Mouse (Mus musculus): ENCODE data around the gene Sfn. TPM values are rescaled to one million over a fixed set of nuclear protein-coding genes. Genes with fewer than 3 reads are reported as not detected.

The Sfn gene
- total and polyA plus RNA-seq, 3 experiments, result 1.0 to 2.0 (median 1.1) TPM

DNA sequence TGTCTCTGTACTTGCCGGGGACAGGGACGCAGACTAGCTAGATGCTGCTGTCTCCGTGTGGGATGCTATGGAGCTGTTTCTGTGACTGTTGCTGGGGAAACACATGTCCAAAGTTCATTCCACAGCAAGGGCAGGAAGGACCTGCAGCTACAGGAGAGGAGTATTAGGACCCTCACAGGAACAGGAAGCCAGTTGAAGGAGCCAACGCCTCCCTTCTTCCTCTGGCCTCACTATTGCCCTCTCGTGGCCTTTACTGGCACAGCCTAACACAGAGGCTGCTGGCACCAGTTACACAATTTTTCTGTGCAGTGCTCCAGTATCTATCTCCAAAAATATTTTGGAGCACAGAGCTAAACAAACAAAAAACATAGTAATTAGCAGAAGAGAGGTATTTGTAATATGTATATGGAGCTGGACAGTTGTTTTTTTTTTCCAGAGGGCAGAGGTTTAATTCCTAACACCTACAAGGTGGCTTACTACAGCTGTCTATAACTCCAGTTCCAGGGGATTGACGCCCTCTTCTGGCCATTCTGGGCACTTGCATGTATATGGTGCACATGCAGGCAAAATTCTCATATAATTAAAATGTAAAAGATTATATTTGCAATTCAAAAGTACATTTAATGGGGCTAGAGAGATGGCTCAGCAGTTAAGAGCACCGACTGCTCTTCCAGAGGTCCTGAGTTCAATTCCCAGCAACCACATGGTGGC, 48.2 kb upstream of the Sfn start, which contains the start of gene Zdhhc18:
TSS of gene Zdhhc18 (minus strand) at position 166 of the 711 bp plus-strand sequence.
- Histone ChIP-seq H3K4me1 (ENCODE audit: control insufficient read depth in 1 of 2, insufficient read depth in 2 of 2) (peaks cover 2 to 22% of the 10 kb centered on the region in 2 experiments; a peak in 2 of 4 replicates), H3K27me3 (replicated peaks) (no peaks in the 10 kb centered on the region), H3K4me3 (replicated peaks in 1 of 3; ENCODE audit: low read depth in 2 of 3, low read length in 2 of 3, poor library complexity in 1 of 3) (peak within 1 kb of the TSS; percentile 56 to 98 (median 96)), H3K27ac (ENCODE audit: insufficient read depth, low read depth) (no peak within 1 kb of the TSS), H3K9me3 (replicated peaks; ENCODE audit: low read length) (peaks cover 5% of the 10 kb centered on the region), H3K36me3 (replicated peaks in 1 of 2; ENCODE audit: control insufficient read depth in 1 of 2, insufficient read depth in 1 of 2, low read length in 1 of 2) (peaks cover 4 to 16% of the 10 kb centered on the region in 2 experiments), H3K4me2 (ENCODE audit: insufficient read depth, low read depth, poor library complexity, severe bottlenecking) (peak within 1 kb of the TSS; percentile 73), H3K9ac (ENCODE audit: insufficient read depth, low read depth) (peak within 1 kb of the TSS; percentile 94), H3K79me2 (replicated peaks; ENCODE audit: control insufficient read depth, extremely low read depth, insufficient read depth, poor library complexity, severe bottlenecking) (no peaks in the 10 kb centered on the region; the same call in 1 of the 2 replicates)
- in situ Hi-C loops (cut with MboI; ENCODE audit: low pct_ligation_motif_present, low pct_unique_long_range_greater_than_20kb, low sequenced_read_pairs) (no loop called here), dilution Hi-C loops (cut with MboI; ENCODE audit: extremely low pct_ligation_motif_present, extremely low pct_unique_long_range_greater_than_20kb, low sequenced_read_pairs) (no loop called here)
- peak; percentile 93 for DNase-seq (ENCODE audit: extremely low read depth)
- TF ChIP-seq CTCF (conservative IDR thresholded peaks at IDR 0.05 in 1 of 2, IDR thresholded peaks at IDR 0.05 in 1 of 2; ENCODE audit: low read depth in 2 of 2, low read length in 2 of 2), result peak; percentile 77 to 92
- 0 out of 2 replicates have a peak, but pooled peaks have one; percentile 24 for TF ChIP-seq KAT2A (IDR thresholded peaks at IDR 0.05; ENCODE audit: insufficient replicate concordance, low read length)
- no peak for TF ChIP-seq POLR2AphosphoS2 (IDR thresholded peaks at IDR 0.05; ENCODE audit: low read depth, low read length)
- TF ChIP-seq ZNF384 (IDR thresholded peaks at IDR 0.05; ENCODE audit: low read depth, low read length), result peak; percentile 31; the same call in 1 of the 2 replicates
- TF ChIP-seq USF1 (IDR thresholded peaks at IDR 0.05; ENCODE audit: low read depth, low read length), result no peak
- TF ChIP-seq POLR2A (IDR thresholded peaks at IDR 0.05; ENCODE audit: low read depth, low read length), result peak; percentile 78
- TF ChIP-seq JUN (IDR thresholded peaks at IDR 0.05; ENCODE audit: insufficient read depth, low read depth, low read length), result no peak
- TF ChIP-seq RCOR1 (conservative IDR thresholded peaks at IDR 0.05; ENCODE audit: low read depth, low read length), result no peak
- TF ChIP-seq CHD1 (IDR thresholded peaks at IDR 0.05; ENCODE audit: low read depth, low read length), result no peak
- no peak; the same call in 1 of the 2 replicates for TF ChIP-seq ZC3H11A (IDR thresholded peaks at IDR 0.05; ENCODE audit: low read depth, low read length)
- no peak; the same call in 1 of the 2 replicates for TF ChIP-seq BHLHE40 (IDR thresholded peaks at IDR 0.05; ENCODE audit: low read depth, low read length)
- peak; percentile 78 for TF ChIP-seq NELFE (IDR thresholded peaks at IDR 0.05; ENCODE audit: low read depth, low read length)
- TF ChIP-seq USF2 (conservative IDR thresholded peaks at IDR 0.05; ENCODE audit: low read depth, low read length), result no peak
- TF ChIP-seq ETS1 (conservative IDR thresholded peaks at IDR 0.05; ENCODE audit: low read depth, low read length), result no peak
- TF ChIP-seq TBP (conservative IDR thresholded peaks at IDR 0.05; ENCODE audit: low read depth, low read length), result peak; percentile 75; the same call in 1 of the 2 replicates
- 0 out of 2 replicates have a peak, but pooled peaks have one; percentile 16 for TF ChIP-seq IRF4 (IDR thresholded peaks at IDR 0.05; ENCODE audit: low read depth, low read length)
- peak; percentile 85 for TF ChIP-seq SMC3 (IDR thresholded peaks at IDR 0.05; ENCODE audit: low read depth, low read length)
- 0 out of 2 replicates have a peak, but pooled peaks have one; percentile 42 for TF ChIP-seq MXI1 (IDR thresholded peaks at IDR 0.05; ENCODE audit: low read depth, low read length)
- TF ChIP-seq MEF2A (IDR thresholded peaks at IDR 0.05; ENCODE audit: borderline replicate concordance, low read depth, low read length), result no peak
- TF ChIP-seq SIN3A (IDR thresholded peaks at IDR 0.05; ENCODE audit: low read length), result peak; percentile 85
- peak; percentile 48; the same call in 1 of the 2 replicates for TF ChIP-seq E2F4 (IDR thresholded peaks at IDR 0.05; ENCODE audit: insufficient replicate concordance, low read depth, low read length)
- no peak for TF ChIP-seq MAX (IDR thresholded peaks at IDR 0.05; ENCODE audit: low read length)
- no peak for TF ChIP-seq PAX5 (IDR thresholded peaks at IDR 0.05; ENCODE audit: low read length)
- peak; percentile 35; the same call in 1 of the 2 replicates for TF ChIP-seq MYC (IDR thresholded peaks at IDR 0.05; ENCODE audit: low read depth, low read length)
- TF ChIP-seq MAZ (IDR thresholded peaks at IDR 0.05; ENCODE audit: low read depth, low read length), result peak; percentile 65; the same call in 1 of the 2 replicates
- no peak for TF ChIP-seq CHD2 (IDR thresholded peaks at IDR 0.05; ENCODE audit: low read length)
- TF ChIP-seq EP300 (IDR thresholded peaks at IDR 0.05; ENCODE audit: low read length), result no peak
- TF ChIP-seq RAD21 (IDR thresholded peaks at IDR 0.05; ENCODE audit: low read depth, low read length), result peak; percentile 38
- TF ChIP-seq JUND (conservative IDR thresholded peaks at IDR 0.05; ENCODE audit: low read depth, low read length), result no peak
- no peak; the same call in 1 of the 2 replicates for TF ChIP-seq ZMIZ1 (IDR thresholded peaks at IDR 0.05; ENCODE audit: low read depth, low read length)
- 0 out of 2 replicates have a peak, but pooled peaks have one; percentile 39 for TF ChIP-seq TCF12 (IDR thresholded peaks at IDR 0.05; ENCODE audit: low read depth, low read length)
- TF ChIP-seq NRF1 (IDR thresholded peaks at IDR 0.05; ENCODE audit: low read depth, low read length), result no peak; the same call in 1 of the 2 replicates
- TF ChIP-seq MAFK (IDR thresholded peaks at IDR 0.05; ENCODE audit: insufficient replicate concordance, low read length), result no peak
- TF ChIP-seq ELF1 (IDR thresholded peaks at IDR 0.05; ENCODE audit: low read depth, low read length), result peak; percentile 88
- no peak for TF ChIP-seq ZKSCAN1 (IDR thresholded peaks at IDR 0.05; ENCODE audit: borderline replicate concordance, low read depth, low read length)
- peak; percentile 73 for TF ChIP-seq HCFC1 (IDR thresholded peaks at IDR 0.05; ENCODE audit: low read depth, low read length)
- TF ChIP-seq GABPA (IDR thresholded peaks at IDR 0.05; ENCODE audit: insufficient replicate concordance, low read depth, low read length), result no peak
- no peak for TF ChIP-seq UBTF (IDR thresholded peaks at IDR 0.05; ENCODE audit: low read depth, low read length)

Measured in CH12.LX (cell line).